Comparison of ENCODE assay signal across 12 mouse cellular contexts in the genomic region with DNA sequence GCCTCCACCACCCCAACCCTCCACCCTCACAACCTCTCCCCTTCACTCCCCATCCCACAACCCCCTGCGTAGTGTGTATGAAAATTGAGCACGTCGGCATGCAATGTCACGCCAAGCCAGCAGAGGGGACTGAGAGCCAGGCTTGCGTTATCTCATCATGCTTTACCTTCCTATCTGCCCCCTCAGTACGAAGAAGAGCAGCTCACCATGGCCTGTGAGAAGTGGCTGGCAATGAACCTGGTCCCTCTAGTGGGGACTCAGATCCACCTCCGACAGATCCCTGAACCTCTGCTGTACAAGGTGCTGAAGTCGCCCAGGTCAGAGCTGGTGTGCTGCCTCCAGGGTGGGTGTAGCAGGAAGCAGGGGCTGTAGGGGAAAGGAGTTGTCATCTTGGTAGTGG. TPM values are rescaled to one million over a fixed set of nuclear protein-coding genes. Genes with fewer than 3 reads are reported as not detected.
DNase-seq lines count a peak whose midpoint lies in the region; ATAC-seq and TF ChIP-seq lines count a peak whose summit lies in the region.
"Had no signal": no experiment of that assay in that cellular context is flagged by ENCODE, and none has a peak within 500 bp of the region (broad histone marks: within the 10 kb centered on the region; RNA-seq: fewer than 3 reads in every experiment).

No protein-coding gene starts in this region.

- TF ChIP-seq EP300 in ES-Bruce4 (IDR thresholded peaks at IDR 0.05; ENCODE audit: insufficient read depth, low read depth, low read length) = 0 out of 2 replicates have a peak, but pooled peaks have one; percentile 15

- no peak overlapping the region for H3K4me3 ChIP-seq in lung, adult 2 months (replicated peaks; ENCODE audit: extremely low read depth, low read depth, low read length)
- no peak overlapping the region for H3K4me3 ChIP-seq in ES-Bruce4 (ENCODE audit: low read depth, low read length)
- no peak overlapping the region for H3K4me3 ChIP-seq in heart, embryonic 12.5 days
- H3K4me3 ChIP-seq: embryonic facial prominence, embryonic 13.5 days; heart, embryonic 13.5 days; lung, embryonic 15.5 days had no signal

- no peaks in the 10 kb centered on the region for H3K9me3 ChIP-seq in ES-Bruce4 (replicated peaks; ENCODE audit: control insufficient read depth, insufficient read depth, low read length, poor library complexity, severe bottlenecking)
- H3K9me3 ChIP-seq in heart, embryonic 12.5 days (replicated peaks) = no peaks in the 10 kb centered on the region
- H3K9me3 ChIP-seq: embryonic facial prominence, embryonic 13.5 days; heart, embryonic 13.5 days; lung, embryonic 15.5 days had no signal

- 64% methylated on average over 8 of the region's 8 CpGs for WGBS in lung, adult 2 months
- WGBS in heart, embryonic 12.5 days = 70% methylated on average over 8 of the region's 8 CpGs

- no peak for TF ChIP-seq POLR2A in lung, adult 2 months (IDR thresholded peaks at IDR 0.05; ENCODE audit: borderline replicate concordance, extremely low read depth, low read depth, low read length)
- TF ChIP-seq POLR2A in ES-Bruce4 (IDR thresholded peaks at IDR 0.05; ENCODE audit: insufficient read depth, low read length) = no peak
- no peak for TF ChIP-seq POLR2A in brain, embryonic 14.5 days (IDR thresholded peaks at IDR 0.05; ENCODE audit: borderline replicate concordance, extremely low read depth, insufficient read depth, insufficient read length, poor library complexity, severe bottlenecking)

- no peaks in the 10 kb centered on the region for H3K36me3 ChIP-seq in ES-Bruce4 (ENCODE audit: control insufficient read depth, insufficient read depth, low read length, poor library complexity, severe bottlenecking)
- H3K36me3 ChIP-seq in heart, embryonic 12.5 days = no peaks in the 10 kb centered on the region
- H3K36me3 ChIP-seq: embryonic facial prominence, embryonic 13.5 days; heart, embryonic 13.5 days; lung, embryonic 15.5 days had no signal

- no peak overlapping the region for H3K9ac ChIP-seq in ES-Bruce4 (ENCODE audit: low read depth, poor library complexity, severe bottlenecking)
- H3K9ac ChIP-seq in heart, embryonic 12.5 days = no peak overlapping the region
- H3K9ac ChIP-seq: embryonic facial prominence, embryonic 13.5 days; heart, embryonic 13.5 days; lung, embryonic 15.5 days had no signal

- TF ChIP-seq CTCF in lung, adult 2 months (IDR thresholded peaks at IDR 0.05; ENCODE audit: insufficient read depth, low read length) = peak; percentile 39; the same call in 1 of the 2 replicates
- peak; percentile 39 for TF ChIP-seq CTCF in ES-Bruce4 (IDR thresholded peaks at IDR 0.05; ENCODE audit: low read depth, low read length)
- peak; percentile 42; the same call in 1 of the 2 replicates for TF ChIP-seq CTCF in brain, embryonic 14.5 days (IDR thresholded peaks at IDR 0.05; ENCODE audit: borderline replicate concordance, extremely low read depth, insufficient read depth, insufficient read length)

- DNase-seq in lung, adult 2 months = no peak
- no peak for DNase-seq in lung, postnatal 4 days
- no peak for DNase-seq in brain, embryonic 14.5 days (ENCODE audit: low read depth)
- peak; percentile 24 for DNase-seq in retina, postnatal 1 day
- no peak for DNase-seq in cerebellum, adult 18-20 months
- no peak for DNase-seq in right cerebral cortex, postnatal 10 days (ENCODE audit: low spot score in 2 of 2)
- DNase-seq: kidney, adult 2 months had no signal

- no peaks in the 10 kb centered on the region for H3K27me3 ChIP-seq in ES-Bruce4 (ENCODE audit: control insufficient read depth, insufficient read depth, low read length, poor library complexity, severe bottlenecking)
- 0 out of 2 replicates have a peak, but pooled peaks cover 3% of the 10 kb centered on the region for H3K27me3 ChIP-seq in heart, embryonic 12.5 days (replicated peaks)
- H3K27me3 ChIP-seq: embryonic facial prominence, embryonic 13.5 days; heart, embryonic 13.5 days; lung, embryonic 15.5 days had no signal

- H3K4me2 ChIP-seq in heart, embryonic 12.5 days = no peak overlapping the region
- H3K4me2 ChIP-seq: embryonic facial prominence, embryonic 13.5 days; heart, embryonic 13.5 days; lung, embryonic 15.5 days had no signal

- H3K27ac ChIP-seq in ES-Bruce4 (ENCODE audit: insufficient read depth, low read length) = no peak overlapping the region
- H3K27ac ChIP-seq in heart, embryonic 12.5 days (ENCODE audit: poor library complexity, severe bottlenecking) = no peak overlapping the region
- H3K27ac ChIP-seq: embryonic facial prominence, embryonic 13.5 days; heart, embryonic 13.5 days; lung, embryonic 15.5 days had no signal

- no peaks in the 10 kb centered on the region for H3K4me1 ChIP-seq in lung, adult 2 months (ENCODE audit: control insufficient read depth, insufficient read depth, low read length)
- no peaks in the 10 kb centered on the region for H3K4me1 ChIP-seq in ES-Bruce4 (ENCODE audit: control insufficient read depth, insufficient read depth, low read length)
- peaks cover 17% of the 10 kb centered on the region for H3K4me1 ChIP-seq in heart, embryonic 12.5 days (replicated peaks)

- ATAC-seq in heart, embryonic 12.5 days (ENCODE audit: insufficient number of reproducible peaks, low FRiP score) = no peak

RNA-seq across cellular contexts. Expression of gene Btbd16, which starts 22.9 kb away (rescaled TPM):
- polyA plus RNA-seq in lung, adult 2 months (2012; rRNA removed) = not detected in 2 replicates
- not detected in 2 replicates for polyA plus RNA-seq in ES-Bruce4 (2011; ENCODE audit: insufficient read depth, insufficient read length, low read depth, missing spikeins)
- polyA plus RNA-seq in brain, embryonic 14.5 days (2012; rRNA removed) = not detected in 2 replicates
- polyA plus RNA-seq in heart, embryonic 12.5 days (2016; fragmentation: Nextera tagmentation; extraction: Ambion mirVana) = 0.15 and 0.18 TPM in 2 replicates
- polyA plus RNA-seq: embryonic facial prominence, embryonic 13.5 days; lung, embryonic 15.5 days had no signal
